Mouse (Mus musculus) thymus, adult 2 months (tissue): ENCODE results near the gene Grin2b.

Experiments used
- CTCF ChIP-seq: fragments of 200-500 bp; IDR thresholded peaks from 2 replicates; pipeline ENCODE4 v1.5.1; 2012; ENCODE audit warnings: mild to moderate bottlenecking, control low read depth, low read length, moderate library complexity, borderline replicate concordance; ENCODE audit not compliant: control insufficient read depth, poor library complexity, insufficient read depth; ENCODE audit errors: extremely low read depth
- POLR2A ChIP-seq: fragments of 200-500 bp; IDR thresholded peaks from 2 replicates; pipeline ENCODE4 v1.6.1; 2012; ENCODE audit warnings: mild to moderate bottlenecking, low read length, control low read depth, moderate library complexity; ENCODE audit not compliant: control insufficient read depth, poor library complexity, insufficient read depth; ENCODE audit errors: extremely low read depth

DNA sequence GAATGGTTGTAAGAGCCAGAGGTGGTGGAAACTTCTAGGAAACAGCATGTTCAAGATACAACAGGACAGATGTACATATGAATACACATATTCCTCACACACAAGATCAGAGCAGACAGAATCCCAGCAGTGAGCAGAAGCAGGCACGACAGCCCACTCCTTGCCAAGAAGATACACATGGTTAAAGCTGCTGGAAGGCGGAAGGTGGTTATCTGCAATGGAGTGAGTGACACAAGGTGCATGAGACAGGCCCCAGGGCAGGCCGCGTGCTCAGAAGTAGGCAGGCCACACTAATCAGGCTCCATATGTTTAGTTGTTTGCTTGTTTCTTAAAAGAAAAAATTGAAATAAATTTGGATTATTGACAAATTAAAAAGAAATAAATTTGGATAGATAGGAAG lies 123.0 kb downstream of the Grin2b start:
- no peak for TF ChIP-seq POLR2A
- no peak for TF ChIP-seq CTCF
